Mouse (Mus musculus): ENCODE measurements around the gene Zhx3. TPM values are rescaled to one million over a fixed set of nuclear protein-coding genes. Genes with fewer than 3 reads are reported as not detected.

Zhx3 gene
- polyA plus RNA-seq (2012; rRNA removed): 4.7 and 5.8 TPM in 2 replicates

DNA sequence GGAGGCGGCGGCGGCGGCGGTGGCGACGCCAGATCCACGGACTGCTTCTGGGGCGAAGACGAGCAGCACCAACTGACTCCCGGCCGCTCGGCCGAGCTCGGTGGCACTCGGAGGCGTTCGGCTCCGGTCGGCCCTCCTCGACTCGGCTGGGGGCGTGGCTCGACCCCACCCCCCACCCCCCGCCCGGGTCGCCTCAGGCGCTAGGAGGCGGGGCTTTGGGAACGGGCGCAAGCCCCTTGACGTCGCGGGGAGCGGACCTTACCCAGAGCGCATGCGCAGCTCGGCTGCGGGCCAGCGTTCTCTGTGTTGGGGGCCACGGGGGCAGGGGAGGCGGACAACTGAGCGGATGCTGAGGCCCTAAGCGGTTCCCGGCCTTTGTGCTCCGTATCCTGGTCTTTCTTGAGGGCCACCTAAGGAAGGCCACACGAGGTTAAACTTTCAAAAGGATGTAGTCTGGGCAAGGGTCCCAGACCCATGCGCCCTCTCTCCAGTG is at the start of gene Zhx3:
Gene Zhx3, minus strand, starts transcription at position 109 of the 493 bp plus-strand sequence.

DNA sequence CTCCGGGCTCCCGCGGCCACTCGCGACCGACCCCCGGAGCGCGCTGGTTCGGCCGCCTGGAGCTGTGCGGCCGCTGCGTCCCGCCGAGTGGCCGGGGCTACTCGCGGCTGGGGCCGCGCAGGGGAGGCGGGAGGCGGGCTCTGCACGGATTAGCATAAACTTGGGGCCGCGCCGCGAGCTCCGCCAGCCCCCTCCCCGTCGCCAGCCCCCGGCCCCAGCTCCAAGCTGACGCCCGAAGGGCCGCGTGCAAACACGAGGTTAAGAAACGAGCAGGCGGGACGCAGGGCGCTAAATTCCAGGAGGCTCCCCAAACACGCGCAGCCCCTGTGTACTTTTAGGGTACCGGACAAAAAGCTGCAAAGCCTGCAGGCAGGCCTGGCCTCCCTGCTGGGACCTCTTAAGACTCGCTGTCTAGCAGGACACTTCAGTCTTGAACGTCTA is 39.5 kb upstream of the Zhx3 start, which contains the start of gene Emilin3:
Gene Emilin3, minus strand, starts transcription at position 98 of the 441 bp plus-strand sequence.

GRCm38 (mm10) chr2:160880453-160881195 is 7.8 kb upstream of the Zhx3 start, which contains the start of gene Lpin3:
Gene Lpin3 (plus strand): TSS chr2:160880670.

GRCm38 (mm10) chr2:160731117-160731838 is 141.5 kb downstream of the Zhx3 start, which contains the start of gene Plcg1:
Gene Plcg1 (plus strand): TSS chr2:160731300.

Other genes with a start within 250 kb of the Zhx3 start
- 84.4 and 101 TPM in 2 replicates for gene Top1, start 227.1 kb downstream of the Zhx3 start, polyA plus RNA-seq (2012; rRNA removed)
- 137 and 142 TPM in 2 replicates for gene Plcg1, start 141.7 kb downstream of the Zhx3 start, polyA plus RNA-seq (2012; rRNA removed)
- gene Lpin3, start 7.7 kb upstream of the Zhx3 start, polyA plus RNA-seq (2012; rRNA removed): 0.71 and 0.89 TPM in 2 replicates
- 6.7 and 8.5 TPM in 2 replicates for gene Emilin3, start 39.3 kb upstream of the Zhx3 start, polyA plus RNA-seq (2012; rRNA removed)
- gene Chd6, start 236.1 kb upstream of the Zhx3 start, polyA plus RNA-seq (2012; rRNA removed): 30.2 and 36.0 TPM in 2 replicates